Mouse (Mus musculus): ENCODE data around the gene Shprh.
"Not testable (repeated sequence)": the region's sequence is repeated elsewhere in the genome, so short reads cannot be mapped to it uniquely, and the experiment has no call there.

The Shprh gene

DNA sequence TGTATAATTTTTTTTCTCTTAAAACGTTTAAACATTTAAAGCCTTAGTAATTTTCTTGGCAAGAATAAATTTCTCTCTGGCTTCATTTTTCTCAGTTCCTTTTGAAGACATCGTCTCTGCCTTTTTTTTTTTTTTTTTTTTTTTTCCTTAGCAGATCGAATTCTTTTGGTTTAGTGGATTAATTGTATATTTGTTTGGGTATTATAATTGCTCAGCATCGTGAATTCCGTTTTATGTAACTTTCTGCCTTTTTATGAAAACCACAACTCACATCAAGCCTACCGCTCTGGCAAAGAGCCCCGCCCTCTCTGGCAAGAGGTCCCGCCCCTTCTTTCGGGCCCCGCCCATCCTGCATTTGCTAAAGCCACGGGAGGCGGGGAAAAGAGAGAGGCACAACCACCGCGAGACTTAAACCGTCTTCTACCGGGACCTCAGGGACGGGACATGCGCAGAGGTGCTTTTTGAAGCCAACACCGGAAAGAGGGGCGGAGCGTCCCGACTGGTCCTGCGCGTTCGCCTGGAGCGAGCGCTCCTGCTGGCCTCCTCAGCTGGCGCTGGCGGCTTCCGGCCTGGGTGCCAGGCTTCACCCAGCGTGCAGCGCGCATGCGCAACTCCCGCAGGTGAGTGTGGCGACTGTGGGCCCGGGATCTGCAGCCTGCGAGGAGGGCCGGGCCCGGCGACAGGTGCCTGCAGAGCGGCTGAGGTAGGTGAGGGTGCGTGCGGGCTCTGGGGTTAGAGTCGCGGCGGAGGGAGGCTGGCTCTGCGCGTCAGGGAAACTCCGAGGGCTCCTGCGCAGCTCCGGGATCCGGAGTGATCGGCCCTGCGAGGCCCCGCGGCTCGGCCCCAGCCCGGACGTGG lies at the start of gene Shprh:
TSS of gene Shprh (plus strand) at position 544 of the 858 bp plus-strand sequence.
- DNase-seq (ENCODE audit: low read depth, low spot score): peak; percentile 100

DNA sequence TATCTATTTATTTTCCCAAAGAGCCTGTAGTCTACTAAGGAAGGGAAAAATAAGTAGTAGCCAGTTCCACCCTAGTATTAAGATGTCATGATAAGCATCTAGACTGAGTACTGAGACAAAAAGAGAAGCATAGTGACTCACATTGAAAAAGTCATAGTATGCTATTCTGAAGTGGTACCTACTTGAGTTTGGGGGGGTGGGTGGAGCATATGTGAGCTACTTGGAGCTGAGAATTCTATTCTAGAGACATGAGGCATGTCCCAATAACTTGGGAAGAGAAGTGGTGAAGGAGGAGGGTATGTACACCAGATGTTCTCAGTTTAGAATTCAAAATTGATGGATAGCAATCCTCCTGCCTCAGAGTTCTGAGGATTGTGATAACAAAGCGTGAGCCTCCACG lies 27.4 kb upstream of the Shprh start:
- DNase-seq (ENCODE audit: low read depth, low spot score): no peak

DNA sequence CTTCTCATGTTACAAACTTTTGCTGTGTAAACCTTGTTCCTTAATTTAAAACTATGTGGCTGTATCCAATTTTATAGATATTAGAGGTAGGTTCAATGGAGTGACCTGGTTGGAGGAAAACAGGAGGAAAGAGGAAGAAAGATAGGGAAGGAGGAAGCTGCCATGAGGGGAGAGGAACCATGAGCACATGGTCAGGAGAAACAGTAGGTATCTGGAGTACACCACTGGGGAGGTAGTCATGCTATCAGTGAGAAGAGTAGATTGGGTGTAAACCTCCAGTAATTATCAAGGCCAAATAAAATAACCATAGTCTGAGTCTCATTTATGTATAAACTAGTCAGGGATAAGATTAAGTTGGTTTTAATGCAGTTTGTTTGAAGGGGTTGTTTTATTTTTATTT lies 3.6 kb upstream of the Shprh start:
- no peak for DNase-seq (ENCODE audit: low read depth, low spot score)

DNA sequence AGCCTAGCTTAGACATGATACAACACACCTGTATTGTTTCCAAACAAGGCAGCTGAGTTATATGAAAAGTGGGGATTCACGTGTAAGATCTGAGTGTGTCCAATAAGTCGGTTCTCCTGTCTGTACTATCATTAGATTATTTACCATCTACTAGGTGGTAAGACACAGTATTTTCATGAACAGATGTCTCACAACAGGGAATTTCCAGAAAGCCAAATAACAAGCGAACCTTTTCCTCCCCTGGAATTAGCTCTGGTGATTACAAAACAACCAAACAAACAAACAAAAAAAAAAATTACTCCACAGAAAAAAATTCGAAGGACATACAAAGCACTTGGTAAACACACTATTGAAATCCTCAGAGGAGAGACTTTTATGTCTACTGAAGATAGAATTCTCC lies 781 bp upstream of the Shprh start:
- no peak for DNase-seq (ENCODE audit: low read depth, low spot score)

DNA sequence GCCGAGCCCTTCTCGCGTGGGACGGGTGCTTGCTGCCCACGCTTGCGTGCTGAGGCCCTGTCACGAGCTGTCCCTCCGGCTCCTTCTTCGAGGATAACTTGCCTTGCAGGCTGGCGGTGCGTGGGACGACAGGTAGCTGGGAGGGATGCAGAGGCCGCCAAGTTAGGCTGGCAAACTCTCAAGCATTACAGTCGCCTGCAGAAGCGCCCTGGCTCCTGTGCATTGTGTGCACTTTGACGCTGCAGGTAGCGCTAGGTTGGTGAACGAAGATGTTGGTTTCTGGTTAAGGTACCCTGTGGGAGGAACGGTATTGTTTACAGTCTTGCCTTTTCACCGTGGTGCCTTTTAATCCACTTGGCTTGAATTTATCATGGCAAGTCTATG lies 507 bp downstream of the Shprh start:
- peak; percentile 48 for DNase-seq (ENCODE audit: low read depth, low spot score)

DNA sequence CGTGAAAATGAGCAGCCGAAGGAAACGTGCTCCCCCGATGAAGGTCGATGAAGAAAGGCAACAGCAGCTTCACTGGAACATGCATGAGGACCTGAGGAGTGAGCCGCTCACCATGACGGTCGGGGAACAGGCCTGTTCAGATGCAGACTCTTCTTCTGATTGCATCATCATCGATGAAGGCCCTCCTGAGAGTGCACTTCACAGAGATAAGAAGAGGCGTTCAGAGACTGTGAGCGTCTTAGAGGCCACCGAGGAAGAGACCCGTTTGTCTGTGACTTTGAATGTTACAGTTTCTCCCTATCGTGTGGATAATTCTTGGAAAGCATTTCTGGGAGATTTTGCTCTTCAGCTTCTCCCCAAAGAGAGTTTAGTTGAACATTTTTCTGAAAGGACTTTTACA lies 2.4 kb downstream of the Shprh start:
- DNase-seq (ENCODE audit: low read depth, low spot score): no peak

DNA sequence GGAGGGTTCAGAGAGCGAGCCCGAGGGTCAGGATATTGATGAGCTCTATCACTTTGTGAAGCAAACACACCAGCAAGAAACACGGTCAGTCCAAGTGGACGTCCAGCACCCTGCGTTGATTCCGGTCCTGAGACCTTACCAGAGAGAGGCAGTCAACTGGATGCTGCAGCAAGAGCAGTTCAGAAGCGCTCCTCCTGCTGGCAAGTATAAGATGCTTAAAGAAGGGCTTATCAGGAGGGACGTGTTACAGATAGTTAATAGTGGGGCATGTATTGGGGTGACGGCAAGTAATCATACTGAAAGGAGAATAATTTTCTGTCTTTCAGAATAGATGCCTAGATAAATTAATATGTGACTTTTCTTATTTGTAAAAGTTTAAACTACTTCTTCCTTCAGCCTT lies 7.8 kb downstream of the Shprh start:
- no peak for DNase-seq (ENCODE audit: low read depth, low spot score)

DNA sequence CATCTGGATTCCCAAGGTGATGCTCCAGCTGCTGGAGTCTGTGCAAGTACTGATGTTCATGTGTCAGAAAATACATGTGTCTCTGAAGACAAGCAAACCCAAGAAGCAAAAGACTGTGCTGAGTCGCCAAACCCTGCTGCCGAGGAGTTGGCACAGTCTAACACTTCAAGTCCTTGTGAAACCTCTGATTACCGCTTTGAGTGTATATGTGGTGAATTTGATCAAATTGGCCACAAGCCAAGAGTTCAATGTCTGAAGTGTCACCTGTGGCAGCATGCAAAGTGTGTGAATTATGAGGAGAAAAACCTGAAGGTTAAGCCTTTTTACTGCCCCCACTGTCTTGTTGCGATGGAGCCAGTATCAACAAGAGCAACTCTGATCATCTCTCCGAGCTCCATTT lies 15.3 kb downstream of the Shprh start:
- no peak for DNase-seq (ENCODE audit: low read depth, low spot score)

DNA sequence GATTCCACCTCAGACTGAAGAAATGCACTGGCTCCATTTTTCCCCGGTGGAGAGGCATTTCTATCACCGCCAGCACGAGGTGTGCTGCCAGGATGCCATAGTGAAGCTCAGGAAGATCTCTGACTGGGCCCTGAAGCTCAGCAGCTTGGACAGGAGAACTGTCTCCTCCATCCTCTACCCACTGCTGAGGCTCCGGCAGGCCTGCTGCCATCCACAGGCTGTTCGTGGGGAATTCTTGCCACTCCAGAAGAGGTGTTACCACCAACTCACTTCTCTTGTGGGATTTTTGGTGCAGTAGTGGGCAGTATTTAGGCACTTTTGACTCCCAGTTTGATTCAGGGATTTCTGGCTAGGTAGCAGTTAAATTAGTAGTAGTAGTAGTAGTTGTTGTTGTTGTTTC lies 21.0 kb downstream of the Shprh start:
- no peak for DNase-seq (ENCODE audit: low read depth, low spot score)

DNA sequence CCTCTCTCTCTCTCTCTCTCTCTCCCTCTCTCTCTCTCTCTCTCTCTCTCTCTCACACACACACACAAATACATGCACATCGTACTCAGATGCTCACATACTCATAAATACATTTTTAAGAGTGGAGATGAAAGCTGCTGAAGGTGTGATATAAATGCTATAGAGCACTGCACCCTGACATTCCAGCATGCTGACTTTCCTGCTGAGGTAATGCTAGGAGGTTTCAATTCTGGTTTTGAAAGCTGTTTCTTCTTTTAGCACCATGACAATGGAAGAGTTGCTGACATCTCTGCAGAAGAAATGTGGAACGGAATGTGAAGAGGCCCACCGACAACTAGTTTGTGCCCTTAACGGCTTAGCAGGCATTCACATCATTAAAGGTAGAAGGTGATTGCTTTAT lies 22.4 kb downstream of the Shprh start:
- no peak for DNase-seq (ENCODE audit: low read depth, low spot score)

DNA sequence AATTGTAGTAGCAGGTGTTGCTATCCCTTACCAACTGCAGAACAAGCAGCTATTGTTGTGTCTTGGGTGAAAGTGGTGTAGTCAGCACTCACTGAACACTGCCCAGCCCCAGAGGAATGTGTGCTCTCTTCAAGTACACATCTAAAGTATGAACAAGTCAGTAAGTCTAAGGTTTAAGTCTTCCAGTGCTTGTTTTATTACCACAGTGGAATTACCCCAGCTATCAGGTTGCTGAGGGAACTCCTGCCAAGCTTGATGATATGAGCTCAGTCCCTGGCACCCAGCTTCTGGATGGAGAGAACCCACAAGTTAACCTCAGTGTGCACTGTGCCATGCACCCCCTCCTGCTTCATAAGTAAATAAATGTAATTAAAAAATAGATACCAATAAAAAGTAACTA lies 23.3 kb downstream of the Shprh start:
- DNase-seq (ENCODE audit: low read depth, low spot score): no peak

DNA sequence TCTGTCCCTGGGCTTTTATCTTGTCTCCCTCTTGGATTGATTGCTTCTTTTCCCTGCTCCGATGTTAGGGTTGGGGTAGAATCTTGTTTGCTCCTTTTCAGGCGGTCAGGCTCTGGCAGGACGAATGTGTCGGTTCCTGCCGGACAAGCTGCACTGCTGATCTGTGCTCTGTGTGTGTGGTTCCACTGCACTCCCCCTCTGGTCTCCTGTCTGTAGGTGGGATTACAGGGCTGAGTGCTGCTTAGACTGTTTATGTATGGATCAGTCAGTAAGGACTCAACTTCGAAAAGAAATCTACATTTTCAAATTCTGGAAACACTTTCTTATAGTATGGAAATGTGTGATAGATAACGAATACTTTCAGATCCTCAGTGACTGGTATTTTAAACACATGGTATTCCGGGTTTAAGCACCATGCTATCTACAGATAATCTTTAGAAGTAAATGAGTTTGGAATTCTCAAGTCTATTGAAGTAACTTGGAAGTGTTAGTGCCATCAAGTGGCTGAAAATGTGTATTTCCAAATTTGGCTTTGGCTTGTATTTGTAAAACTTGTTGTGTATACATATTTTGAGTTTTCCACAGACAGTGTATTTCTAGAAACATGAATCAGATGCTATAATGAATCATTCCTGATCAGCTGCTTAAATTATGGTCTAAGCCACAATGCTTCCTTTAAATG lies 26.7 kb downstream of the Shprh start:
- DNase-seq (ENCODE audit: low read depth, low spot score): peak; percentile 60

DNA sequence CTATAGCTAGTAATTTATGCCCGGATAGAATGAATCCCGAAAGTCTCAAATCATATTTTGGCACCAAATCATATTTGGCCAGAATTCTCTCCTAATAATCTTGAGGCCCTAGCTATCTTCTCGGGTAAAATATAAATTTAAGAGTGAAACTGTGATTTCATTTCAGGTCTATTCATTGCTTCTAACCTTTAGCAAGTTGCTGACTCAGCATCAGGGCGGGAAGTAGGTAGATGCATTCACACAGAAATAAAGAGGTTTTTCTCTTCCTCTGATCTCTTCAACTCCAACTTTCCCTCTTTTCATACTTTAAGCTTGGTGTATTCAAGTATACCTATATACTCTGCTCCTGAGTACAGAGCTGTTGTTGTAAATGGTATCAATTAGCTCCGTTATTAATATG lies 30.9 kb downstream of the Shprh start:
- DNase-seq (ENCODE audit: low read depth, low spot score): no peak

DNA sequence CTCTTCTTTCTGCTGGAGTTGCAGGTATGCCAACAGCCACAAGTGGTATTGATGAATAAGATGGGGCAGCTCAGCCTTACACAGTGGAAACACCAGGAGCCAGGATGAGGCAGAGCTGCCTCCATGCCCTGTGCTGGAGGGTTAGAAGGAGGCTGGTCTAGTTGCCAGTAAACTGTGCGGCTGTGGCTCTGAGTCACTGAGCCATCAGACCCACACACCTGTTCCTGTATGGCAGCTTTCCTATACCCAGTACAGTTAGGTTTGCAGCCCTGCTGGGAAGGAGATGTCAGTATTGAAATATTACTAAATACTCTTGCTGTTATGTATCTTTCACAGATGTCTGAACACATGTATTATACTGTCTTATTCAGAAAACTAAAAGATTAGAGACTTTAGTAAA lies 48.1 kb downstream of the Shprh start:
- DNase-seq (ENCODE audit: low read depth, low spot score): peak; percentile 31

DNA sequence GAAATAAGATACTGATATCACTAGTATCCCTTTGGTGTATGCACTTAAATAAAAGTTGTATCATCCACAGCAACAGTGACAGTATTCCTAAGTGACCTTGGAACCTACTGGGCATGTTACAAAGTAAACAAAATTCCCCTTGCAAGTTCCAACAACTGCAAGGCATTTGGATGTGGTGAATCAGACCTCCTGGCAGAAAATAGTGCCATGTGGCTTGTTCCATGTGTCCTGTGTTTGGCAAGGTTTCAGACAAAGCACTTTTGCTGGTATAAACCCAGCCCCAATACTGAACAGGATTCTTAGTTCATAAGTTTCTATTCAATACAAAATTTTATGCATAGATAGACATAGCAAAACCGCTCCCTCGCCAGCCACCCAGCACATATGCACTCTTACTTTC lies 49.1 kb downstream of the Shprh start:
- peak; percentile 79 for DNase-seq (ENCODE audit: low read depth, low spot score)

DNA sequence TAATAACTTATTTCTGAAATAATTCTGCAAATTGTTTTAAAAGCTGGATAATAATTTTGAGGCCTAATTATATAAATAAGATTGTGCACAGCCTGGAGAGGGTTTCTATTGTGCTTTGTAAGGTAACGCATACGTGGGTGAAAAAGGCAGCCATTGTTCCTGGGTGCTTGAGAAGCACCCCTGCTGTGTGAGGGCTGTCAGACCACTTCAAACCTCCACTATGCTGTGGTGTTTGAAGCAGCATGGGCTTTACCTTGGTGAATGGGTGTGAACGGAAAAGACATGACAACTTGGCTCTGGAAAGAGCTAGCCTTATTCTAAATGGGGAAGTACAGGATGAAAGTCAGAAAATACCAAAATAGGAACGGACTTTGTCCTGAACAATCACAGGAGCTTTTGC lies 50.8 kb downstream of the Shprh start:
- DNase-seq (ENCODE audit: low read depth, low spot score): no peak

DNA sequence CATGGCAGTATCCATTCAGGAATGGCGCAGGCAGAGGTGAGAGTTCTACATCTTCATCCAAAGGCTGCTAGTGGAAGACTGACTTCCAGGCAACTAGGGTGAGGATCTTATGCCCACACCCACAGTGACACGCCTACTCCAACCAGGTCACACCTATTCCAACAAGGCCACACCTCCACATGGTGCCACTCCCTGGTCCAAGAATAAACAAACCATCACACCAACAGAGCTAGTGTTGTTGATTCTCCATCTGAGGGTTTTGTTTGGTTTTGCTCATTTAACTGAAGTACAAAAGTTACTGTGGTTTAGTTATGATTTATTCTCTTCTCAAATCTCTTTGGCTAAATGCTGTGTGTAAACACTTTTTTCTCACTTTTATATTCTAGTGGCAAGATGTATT lies 56.7 kb downstream of the Shprh start:
- not testable (repeated sequence) for DNase-seq (ENCODE audit: low read depth, low spot score)

DNA sequence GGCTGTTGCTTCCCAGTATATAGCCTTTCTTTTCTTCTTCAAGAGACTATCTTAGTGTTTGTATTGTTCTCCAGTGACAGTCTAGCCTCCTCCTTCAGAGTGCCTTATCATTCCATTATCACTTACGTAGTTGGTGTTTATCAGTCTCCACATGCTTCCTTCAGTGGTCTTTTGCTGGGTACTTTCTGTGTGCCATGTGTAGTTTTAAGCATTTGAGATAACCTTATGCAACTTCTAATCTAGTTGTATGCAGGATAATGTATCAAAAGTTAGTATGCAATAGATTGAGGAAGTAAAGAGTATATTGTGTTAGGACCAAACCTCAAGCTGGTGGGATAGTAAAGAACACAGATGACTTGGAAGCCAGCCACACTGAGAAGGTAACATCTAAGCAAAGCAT lies 59.4 kb downstream of the Shprh start:
- DNase-seq (ENCODE audit: low read depth, low spot score): no peak

DNA sequence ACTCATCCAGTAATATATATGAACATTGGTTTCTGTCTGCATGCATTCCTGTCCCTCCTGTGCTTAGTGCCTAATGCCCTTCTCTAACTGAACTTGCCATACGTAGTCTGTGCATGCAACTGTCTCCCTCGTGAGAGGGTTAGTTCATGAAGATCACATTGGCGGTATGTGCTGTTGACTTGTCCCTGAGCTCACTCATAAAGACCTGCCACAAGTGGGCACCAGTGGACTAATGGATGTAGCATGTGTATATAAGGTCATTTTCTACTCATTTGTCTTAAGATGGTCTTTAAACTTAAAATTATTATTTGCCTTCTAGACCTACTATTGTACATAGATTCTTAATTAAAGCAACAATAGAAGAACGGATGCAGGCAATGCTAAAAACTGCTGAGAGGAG lies 62.8 kb downstream of the Shprh start:
- peak; percentile 41 for DNase-seq (ENCODE audit: low read depth, low spot score)

DNA sequence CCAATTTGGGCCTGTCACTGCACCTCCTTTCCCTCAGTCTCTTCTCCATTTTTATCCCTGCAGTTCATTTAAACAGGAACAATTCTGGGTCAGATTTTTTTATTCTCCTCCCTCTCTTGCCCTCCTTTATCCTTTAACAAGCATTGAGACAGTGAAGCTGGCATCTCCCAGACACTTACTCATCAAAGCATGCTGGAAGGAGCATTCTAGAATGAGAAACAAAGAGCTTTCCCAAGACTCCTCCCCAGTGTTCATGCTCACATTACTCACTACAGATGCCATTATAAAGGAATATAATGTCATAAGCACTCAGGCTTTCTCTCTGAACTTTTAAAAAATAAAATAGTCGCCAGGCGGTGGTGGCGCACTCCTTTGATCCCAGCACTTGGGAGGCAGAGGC lies 77.2 kb downstream of the Shprh start:
- peak; percentile 17 for DNase-seq (ENCODE audit: low read depth, low spot score)

DNA sequence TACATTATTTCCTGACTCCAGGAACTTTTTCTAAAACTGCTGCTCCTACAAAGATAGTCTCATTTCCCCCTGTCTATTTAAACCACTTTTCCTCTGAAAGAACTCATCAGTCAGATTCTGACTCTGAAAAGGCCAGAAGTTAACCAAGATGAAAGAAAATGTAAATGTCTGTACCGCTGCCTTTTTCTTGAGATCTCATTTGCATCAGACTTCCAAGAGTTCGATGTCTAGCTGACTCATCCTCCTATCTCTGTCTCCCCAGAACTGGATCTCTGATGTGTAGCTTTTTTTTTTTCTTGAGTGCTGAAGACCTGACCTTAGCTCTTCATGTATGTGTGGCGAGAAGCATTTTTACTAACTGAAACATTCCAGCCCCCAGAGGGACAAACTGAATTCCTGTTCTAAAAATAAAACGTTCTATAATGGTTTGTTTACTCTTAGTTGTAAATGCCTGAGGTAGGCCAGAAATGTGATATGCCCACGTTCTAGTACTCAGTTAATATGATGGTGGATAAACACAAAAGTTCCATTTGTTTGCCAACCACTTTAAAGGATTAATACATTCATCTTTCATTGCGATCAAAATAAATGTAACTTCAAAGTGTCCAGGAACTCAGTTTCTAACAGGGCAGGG lies 80.4 kb downstream of the Shprh start:
- peak; percentile 64 for DNase-seq (ENCODE audit: low read depth, low spot score)

DNA sequence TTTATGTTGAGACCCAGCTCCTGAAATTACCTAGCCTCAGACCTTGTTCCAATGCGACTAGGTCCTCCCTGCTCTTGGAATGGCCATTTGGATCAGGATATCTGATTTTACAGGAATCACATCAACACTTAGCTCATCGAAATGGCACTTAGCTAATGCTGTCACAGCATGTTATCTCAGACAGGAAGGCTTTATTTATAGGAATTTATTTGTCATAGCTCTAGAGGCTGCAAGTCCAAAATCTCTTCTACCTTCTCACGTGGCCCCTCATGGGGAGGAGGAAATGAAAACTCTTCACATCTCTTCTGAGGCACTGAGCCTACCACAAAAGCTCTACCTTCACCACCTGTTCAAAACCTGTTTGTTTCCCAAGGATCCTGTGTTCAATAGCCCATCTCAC lies 84.0 kb downstream of the Shprh start:
- no peak for DNase-seq (ENCODE audit: low read depth, low spot score)

DNA sequence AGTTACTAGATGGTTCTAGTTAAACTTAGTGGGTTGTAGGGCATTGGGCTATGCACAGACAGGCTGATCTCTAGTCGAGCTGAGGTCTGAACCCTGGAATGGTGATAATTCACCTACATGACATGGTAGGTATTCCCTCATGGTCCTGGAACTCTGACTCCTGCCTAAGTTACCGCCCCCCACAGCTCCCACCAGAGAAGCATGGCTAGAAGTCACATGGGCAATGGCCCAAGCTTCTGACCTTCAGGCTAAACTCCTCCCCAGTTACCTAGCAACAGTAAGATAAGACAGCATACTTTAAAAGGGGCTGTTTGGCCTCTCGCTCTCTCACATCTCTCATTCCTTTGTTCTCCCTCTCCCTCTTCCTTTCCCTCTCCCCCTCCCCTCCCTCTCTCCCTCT lies 93.8 kb downstream of the Shprh start:
- not testable (repeated sequence) for DNase-seq (ENCODE audit: low read depth, low spot score)
